In genomic region chr19:24554425-24554824, GRCm38 (mm10) we compare ENCODE assay signal across 9 mouse cellular contexts. TPM values are rescaled to one million over a fixed set of nuclear protein-coding genes. Genes with fewer than 3 reads are reported as not detected.
A peak's percentile ranks its signal among the peaks of the same experiment; 100 is the strongest.
DNase-seq lines count a peak whose midpoint lies in the region; ATAC-seq and TF ChIP-seq lines count a peak whose summit lies in the region.
"Had no signal": no experiment of that assay in that cellular context is flagged by ENCODE, and none has a peak within 500 bp of the region (broad histone marks: within the 10 kb centered on the region; RNA-seq: fewer than 3 reads in every experiment).

No protein-coding gene starts in this region.

- DNase-seq in kidney, postnatal 0 days (ENCODE audit: low spot score): peak; percentile 22
- no peak for DNase-seq in kidney, adult 8-10 months
- no peak for DNase-seq in embryonic facial prominence, embryonic 14.5 days (ENCODE audit: low spot score)
- no peak for DNase-seq in hindbrain, embryonic 14.5 days (ENCODE audit: low spot score)
- no peak for DNase-seq in cerebellum, adult 18-20 months
- DNase-seq in left cerebral cortex, postnatal 10 days (ENCODE audit: extremely low spot score in 1 of 2, low spot score in 2 of 2): no peak
- no peak for DNase-seq in left cerebral cortex, adult 11 months (ENCODE audit: low spot score)
- DNase-seq: right cerebral cortex, postnatal 25 days had no signal

- peak overlapping the region; percentile 96 for H3K4me2 ChIP-seq in kidney, postnatal 0 days (ENCODE audit: low read length)
- H3K4me2 ChIP-seq in embryonic facial prominence, embryonic 14.5 days (ENCODE audit: low read depth, low read length): peak overlapping the region; percentile 96
- peak overlapping the region; percentile 78 for H3K4me2 ChIP-seq in hindbrain, embryonic 14.5 days (replicated peaks)
- peak overlapping the region; percentile 99 for H3K4me2 ChIP-seq in midbrain, embryonic 16.5 days (ENCODE audit: low read length)

- peaks cover 17% of the 10 kb centered on the region; the same call in 1 of the 2 replicates for H3K4me1 ChIP-seq in kidney, postnatal 0 days (replicated peaks; ENCODE audit: insufficient read depth, low read length)
- H3K4me1 ChIP-seq in embryonic facial prominence, embryonic 14.5 days (ENCODE audit: control insufficient read depth, insufficient read depth, low read length): peaks cover 20% of the 10 kb centered on the region
- peaks cover 6% of the 10 kb centered on the region; the same call in 1 of the 2 replicates for H3K4me1 ChIP-seq in hindbrain, embryonic 14.5 days (replicated peaks; ENCODE audit: control insufficient read depth, insufficient read depth, low read length)
- peaks cover 10% of the 10 kb centered on the region for H3K4me1 ChIP-seq in midbrain, embryonic 16.5 days (ENCODE audit: control insufficient read depth, insufficient read depth, low read length)

- no peaks in the 10 kb centered on the region for H3K36me3 ChIP-seq in kidney, postnatal 0 days (ENCODE audit: insufficient read depth, low read length)
- no peaks in the 10 kb centered on the region for H3K36me3 ChIP-seq in embryonic facial prominence, embryonic 14.5 days (ENCODE audit: control insufficient read depth, insufficient read depth, low read length)
- no peaks in the 10 kb centered on the region for H3K36me3 ChIP-seq in hindbrain, embryonic 14.5 days (replicated peaks; ENCODE audit: control insufficient read depth, insufficient read depth)
- H3K36me3 ChIP-seq in midbrain, embryonic 16.5 days (ENCODE audit: control insufficient read depth, insufficient read depth, low read length): no peaks in the 10 kb centered on the region

- TF ChIP-seq CTCF in kidney, postnatal 0 days (IDR thresholded peaks at IDR 0.05; ENCODE audit: low read depth): no peak

- H3K27ac ChIP-seq in kidney, postnatal 0 days: no peak overlapping the region
- H3K27ac ChIP-seq in embryonic facial prominence, embryonic 14.5 days (replicated peaks; ENCODE audit: low read depth, low read length): no peak overlapping the region
- no peak overlapping the region for H3K27ac ChIP-seq in hindbrain, embryonic 14.5 days
- no peak overlapping the region for H3K27ac ChIP-seq in midbrain, embryonic 16.5 days (ENCODE audit: low read length)

- 15% methylated on average over 4 of the region's 4 CpGs for WGBS in kidney, postnatal 0 days
- WGBS in embryonic facial prominence, embryonic 14.5 days: 32% methylated on average over 4 of the region's 4 CpGs
- 31% methylated on average over 4 of the region's 4 CpGs for whole genome bisulfite sequencing in hindbrain, embryonic 14.5 days
- WGBS in midbrain, embryonic 16.5 days: 21% methylated on average over 4 of the region's 4 CpGs

- no peaks in the 10 kb centered on the region for H3K9me3 ChIP-seq in kidney, postnatal 0 days (replicated peaks; ENCODE audit: low read length)
- H3K9me3 ChIP-seq in embryonic facial prominence, embryonic 14.5 days (ENCODE audit: control insufficient read depth, low read length): no peaks in the 10 kb centered on the region
- no peaks in the 10 kb centered on the region for H3K9me3 ChIP-seq in hindbrain, embryonic 14.5 days (ENCODE audit: control insufficient read depth, low read length)
- no peaks in the 10 kb centered on the region for H3K9me3 ChIP-seq in midbrain, embryonic 16.5 days (replicated peaks; ENCODE audit: control insufficient read depth, low read length, poor library complexity, severe bottlenecking)

- H3K27me3 ChIP-seq in kidney, postnatal 0 days (ENCODE audit: insufficient read depth, low read length): no peaks in the 10 kb centered on the region
- H3K27me3 ChIP-seq in embryonic facial prominence, embryonic 14.5 days (replicated peaks; ENCODE audit: control insufficient read depth, insufficient read depth, low read length): peaks cover 33% of the 10 kb centered on the region
- H3K27me3 ChIP-seq in hindbrain, embryonic 14.5 days (ENCODE audit: control insufficient read depth, insufficient read depth, low read length): peaks cover 13% of the 10 kb centered on the region; the same call in 1 of the 2 replicates
- H3K27me3 ChIP-seq in midbrain, embryonic 16.5 days (ENCODE audit: control insufficient read depth, insufficient read depth, low read depth, low read length): peaks cover 4% of the 10 kb centered on the region; the same call in 1 of the 2 replicates

- no peak for ATAC-seq in kidney, postnatal 0 days (replicated peaks; ENCODE audit: low FRiP score, low read depth)
- ATAC-seq in embryonic facial prominence, embryonic 14.5 days (ENCODE audit: low read depth): no peak
- ATAC-seq in hindbrain, embryonic 14.5 days (ENCODE audit: low FRiP score): no peak
- ATAC-seq in midbrain, embryonic 16.5 days: no peak

- intact Hi-C loops in left cerebral cortex, postnatal 10 days (cut with DNase I): loop anchor here (5.0 kb wide), 1 partner anchor 77 kb away; the partner anchor contains the start of gene Fam122a

- H3K4me3 ChIP-seq in kidney, postnatal 0 days (replicated peaks; ENCODE audit: low read depth, low read length): no peak overlapping the region; the same call in 1 of the 2 replicates
- H3K4me3 ChIP-seq in embryonic facial prominence, embryonic 14.5 days (ENCODE audit: low read depth, low read length): 0 out of 2 replicates have a peak overlapping the region, but pooled peaks have one; percentile 80
- H3K4me3 ChIP-seq in hindbrain, embryonic 14.5 days (replicated peaks; ENCODE audit: low read length): no peak overlapping the region
- H3K4me3 ChIP-seq in midbrain, embryonic 16.5 days (ENCODE audit: low read depth, low read length): 0 out of 2 replicates have a peak overlapping the region, but pooled peaks have one; percentile 6

- no peak overlapping the region for H3K9ac ChIP-seq in kidney, postnatal 0 days (ENCODE audit: low read depth, low read length)
- H3K9ac ChIP-seq in embryonic facial prominence, embryonic 14.5 days (ENCODE audit: low read depth, low read length): no peak overlapping the region
- no peak overlapping the region for H3K9ac ChIP-seq in hindbrain, embryonic 14.5 days
- H3K9ac ChIP-seq in midbrain, embryonic 16.5 days (ENCODE audit: low read depth, low read length): no peak overlapping the region

RNA-seq across cellular contexts. Expression of gene Pip5k1b, which starts 1.2 kb away (rescaled TPM):
- polyA plus RNA-seq in kidney, postnatal 0 days (2015; fragmentation: Nextera tagmentation; extraction: Ambion mirVana): 2.6 and 3.6 TPM in 2 replicates
- polyA plus RNA-seq in embryonic facial prominence, embryonic 14.5 days (2014; fragmentation: Nextera tagmentation; extraction: Ambion mirVana): 0.89 and 1.6 TPM in 2 replicates
- polyA plus RNA-seq in hindbrain, embryonic 14.5 days (2014; fragmentation: Nextera tagmentation; extraction: Ambion mirVana): 3.1 and 3.9 TPM in 2 replicates
- 1.0 and 1.6 TPM in 2 replicates for polyA plus RNA-seq in midbrain, embryonic 16.5 days (2015; fragmentation: Nextera tagmentation; extraction: Ambion mirVana)
- total RNA-seq in left cerebral cortex, postnatal 10 days (2021): 1 to 10 TPM; 8.1 to 8.2 TPM

Comparison
In these comparisons a context has a peak if more than half of its experiments do, and no peak if none do; other contexts are left out.
1. H3K4me3 ChIP-seq: peak in embryonic facial prominence, embryonic 14.5 days (single experiment) and midbrain, embryonic 16.5 days (single experiment); none in kidney, postnatal 0 days (single experiment) and hindbrain, embryonic 14.5 days (single experiment).
2. Peak in every context shown above with its lines, with median percentiles within 50 percentile points of each other: H3K4me2 ChIP-seq.